8 mouse cellular contexts compared by ENCODE assay signal in the genomic region with DNA sequence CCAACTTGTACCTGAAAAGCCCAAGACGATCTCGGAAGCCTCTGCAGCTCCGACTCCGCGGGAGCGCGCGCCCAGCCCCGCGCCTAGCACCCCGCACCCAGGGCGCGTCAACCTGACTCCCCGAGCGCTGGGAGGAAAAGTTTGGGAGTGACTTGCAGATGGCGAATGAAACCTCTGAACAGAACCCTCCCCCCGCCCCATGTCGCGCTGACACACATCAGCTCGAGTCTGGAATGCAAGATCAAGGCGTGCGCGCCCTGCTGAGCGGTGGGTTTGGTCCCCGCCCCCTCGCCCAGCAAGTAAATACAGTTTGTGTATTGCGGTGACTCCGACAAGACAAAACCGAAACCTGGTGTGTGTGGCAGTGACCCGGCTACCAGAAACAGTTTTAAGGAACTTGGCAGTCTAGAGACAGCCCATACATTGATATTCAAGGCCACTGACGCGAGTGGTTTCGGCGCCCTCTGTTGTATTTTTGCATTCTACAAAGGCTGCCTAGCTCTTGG. TPM values are rescaled to one million over a fixed set of nuclear protein-coding genes. Genes with fewer than 3 reads are reported as not detected.
A peak's percentile ranks its signal among the peaks of the same experiment; 100 is the strongest.
DNase-seq lines count a peak whose midpoint lies in the region; ATAC-seq and TF ChIP-seq lines count a peak whose summit lies in the region.

A gene (minus strand): TSS at position 193 of the 506 bp plus-strand sequence.

- peak within 1 kb of the TSS; percentile 55 for H3K27ac ChIP-seq in cerebellum, adult 2 months (ENCODE audit: insufficient read depth, low read length)

- no peaks in the 10 kb centered on the region for H3K27me3 ChIP-seq in cerebellum, adult 2 months (ENCODE audit: control insufficient read depth, insufficient read depth, low read length)

- under 1% methylated on average over 34 of the region's 34 CpGs for WGBS in cerebellum, adult 2 months

- TF ChIP-seq CTCF in cerebellum, adult 2 months (IDR thresholded peaks at IDR 0.05; ENCODE audit: borderline replicate concordance, insufficient read depth, low read depth, low read length): peak; percentile 41; the same call in 1 of the 2 replicates

- peak; percentile 57 for ATAC-seq in inflammation-experienced regulatory T-cells, adult 6 months
- peak; percentile 65 for ATAC-seq in megakaryocyte, adult 5-6 weeks (ENCODE audit: poor library complexity, severe bottlenecking)

- intact Hi-C loops in left cerebral cortex, postnatal 10 days (cut with DNase I): loop anchor here (2.0 to 5.0 kb wide), 4 partner anchors 50 to 235 kb away; no protein-coding TSS in a partner anchor

- peak within 1 kb of the TSS; percentile 72 for H3K4me3 ChIP-seq in cerebellum, adult 2 months (replicated peaks; ENCODE audit: insufficient read depth, low read depth, low read length)

- DNase-seq in R1 (ENCODE audit: low read depth, low spot score) (peak; percentile 90), adipocyte (ENCODE audit: low spot score) (no peak)
- peak; percentile 64 to 67 for DNase-seq in cerebellum, adult 2 months
- DNase-seq in frontal cortex, postnatal 25 days (ENCODE audit: low spot score in 2 of 2): peak; percentile 39 to 43
- peak; percentile 20 to 90 for DNase-seq in left cerebral cortex, postnatal 10 days (ENCODE audit: extremely low spot score in 1 of 2, low spot score in 2 of 2)
- DNase-seq in right cerebral cortex, postnatal 25 days: peak; percentile 68

- peaks cover 18% of the 10 kb centered on the region for H3K4me1 ChIP-seq in cerebellum, adult 2 months (ENCODE audit: control insufficient read depth, insufficient read depth, low read length)

- no peak for TF ChIP-seq POLR2A in cerebellum, adult 2 months (IDR thresholded peaks at IDR 0.05; ENCODE audit: borderline replicate concordance, insufficient read depth, low read length)

RNA-seq across cellular contexts. Expression of the gene that starts here (rescaled TPM):
- polyA plus RNA-seq in cerebellum, adult 2 months (2012; rRNA removed): 15.4 and 17.2 TPM in 2 replicates
- polyA plus RNA-seq in inflammation-experienced regulatory T-cells, adult 6 months (2017; shearing (Covaris generic)): 1 to 10 TPM in 2 of 3 experiments, under 1 TPM in 1; 0.88 to 6.2 (median 4.8) TPM
- total RNA-seq in left cerebral cortex, postnatal 10 days (2021): 10 to 100 TPM; 31.3 to 37.3 TPM
- total RNA-seq in megakaryocyte, adult 5-6 weeks (2015): 14.0 and 14.6 TPM in 2 replicates
- total RNA-seq in megakaryocyte, adult 5-6 weeks (2017): 12.9 and 17.1 TPM in 2 replicates
